Mouse (Mus musculus) liver, embryonic 13.5 days (tissue): ENCODE measurements around the gene Naa80. TPM values are rescaled to one million over a fixed set of nuclear protein-coding genes. Genes with fewer than 3 reads are reported as not detected.
A peak's percentile ranks its signal among the peaks of the same experiment; 100 is the strongest.

ENCODE experiments used
- ATAC-seq: fragments of 200-750 bp; cut with Nextera tagmentation; 2 replicates; pipeline ENCODE4 v1.8.0; 2017; ENCODE audit warnings: low read depth, mild to moderate bottlenecking, moderate number of reproducible peaks, moderate library complexity
- DNase-seq: peaks from one replicate; pipeline ENCODE4 v3.0.0; 2022
- H3K27ac ChIP-seq: fragments of 300-500 bp; sonication (generic); 2 replicates; pipeline ENCODE4 v1.5.1; 2015; ENCODE audit warnings: moderate library complexity, mild to moderate bottlenecking, inconsistent platforms
- H3K27me3 ChIP-seq: fragments of 300-500 bp; sonication (generic); 2 replicates; pipeline ENCODE4 v1.6.1; 2015; ENCODE audit warnings: mild to moderate bottlenecking, inconsistent platforms
- H3K36me3 ChIP-seq: fragments of 300-500 bp; sonication (generic); 2 replicates; pipeline ENCODE4 v1.6.1; 2015; ENCODE audit warnings: mild to moderate bottlenecking, inconsistent platforms
- H3K4me1 ChIP-seq: fragments of 300-500 bp; sonication (generic); replicated peaks from 2 replicates; pipeline ENCODE4 v1.6.1; 2015; ENCODE audit warnings: inconsistent platforms
- H3K4me2 ChIP-seq: fragments of 300-500 bp; sonication (generic); 2 replicates; pipeline ENCODE4 v1.6.1; 2015; ENCODE audit warnings: inconsistent platforms, mild to moderate bottlenecking, moderate library complexity
- H3K4me3 ChIP-seq: fragments of 300-500 bp; sonication (generic); replicated peaks from 2 replicates; pipeline ENCODE4 v1.5.1; 2015; ENCODE audit warnings: mild to moderate bottlenecking, inconsistent platforms
- H3K9ac ChIP-seq: fragments of 300-500 bp; sonication (generic); 2 replicates; pipeline ENCODE4 v1.6.1; 2015; ENCODE audit warnings: mild to moderate bottlenecking, inconsistent platforms
- H3K9me3 ChIP-seq: fragments of 300-500 bp; sonication (generic); replicated peaks from 2 replicates; pipeline ENCODE4 v1.6.1; 2016; ENCODE audit warnings: inconsistent platforms
- whole genome bisulfite sequencing: fragments of 180-500 bp; shearing (Covaris S2); methylation state at CpG from one replicate; pipeline ENCODE4 v1.1.7; 2015; ENCODE audit not compliant: insufficient replicate concordance; 5-methylcytosine and 5-hydroxymethylcytosine counted together
- polyA plus RNA-seq: library from polyadenylated mRNA; unstranded; fragments of >200 nt; fragmentation: Nextera tagmentation; extraction: Ambion mirVana; gene quantifications from 2 replicates; pipeline ENCODE4 v1.2.1, GENCODE M21; 2015

Gene Naa80
- polyA plus RNA-seq, 1 experiment from 2014 or later: 10.5 TPM

DNA sequence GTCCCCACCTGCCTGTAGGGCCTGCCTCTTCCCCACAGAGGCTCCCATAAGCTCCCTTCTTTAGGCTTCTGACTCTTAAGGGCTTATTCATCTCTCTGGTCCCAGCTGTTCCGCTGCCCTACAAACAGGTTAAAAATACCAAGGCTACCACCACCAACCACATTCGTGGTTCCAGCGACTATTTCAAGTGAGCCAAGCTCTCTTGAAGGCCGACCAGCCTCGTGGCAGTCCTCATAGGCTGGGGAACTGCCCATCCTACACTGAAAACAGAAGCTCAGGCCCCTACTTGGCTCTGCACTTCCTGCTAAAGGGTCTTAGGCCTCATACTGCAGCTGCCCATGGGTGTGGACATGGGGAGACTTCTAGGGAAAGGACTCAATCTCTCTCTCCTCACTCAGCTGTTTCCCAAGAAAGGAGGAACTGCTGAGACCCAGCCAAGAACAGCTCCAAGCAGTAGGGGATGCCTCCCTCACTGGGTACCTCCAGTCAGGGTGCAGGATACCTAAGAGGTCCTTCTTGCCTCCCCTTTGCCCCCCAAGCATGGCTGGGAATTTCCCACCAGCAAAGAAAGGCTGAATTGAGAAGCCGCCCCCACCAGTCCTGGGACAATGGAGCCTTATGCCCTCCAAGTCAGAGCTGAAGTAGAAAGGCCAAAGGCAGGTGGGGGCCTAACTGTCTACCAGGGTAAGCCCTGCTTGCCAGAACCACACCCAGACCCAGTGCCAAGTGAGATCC lies 32.9 kb downstream of the Naa80 start:
- Histone ChIP-seq H3K36me3 (peaks cover 29% of the 10 kb centered on the region), H3K27me3 (0 out of 2 replicates have a peak, but pooled peaks cover 4% of the 10 kb centered on the region), H3K4me1 (peaks cover 59% of the 10 kb centered on the region), H3K4me2 (peak overlapping the region; percentile 87), H3K9ac (peak overlapping the region; percentile 80), H3K4me3 (peak overlapping the region; percentile 61; the same call in 1 of the 2 replicates), H3K27ac (peak overlapping the region; percentile 75), H3K9me3 (no peaks in the 10 kb centered on the region)
- 39% methylated on average over 6 of the region's 6 CpGs for WGBS
- DNase-seq: no peak
- no peak for ATAC-seq

DNA sequence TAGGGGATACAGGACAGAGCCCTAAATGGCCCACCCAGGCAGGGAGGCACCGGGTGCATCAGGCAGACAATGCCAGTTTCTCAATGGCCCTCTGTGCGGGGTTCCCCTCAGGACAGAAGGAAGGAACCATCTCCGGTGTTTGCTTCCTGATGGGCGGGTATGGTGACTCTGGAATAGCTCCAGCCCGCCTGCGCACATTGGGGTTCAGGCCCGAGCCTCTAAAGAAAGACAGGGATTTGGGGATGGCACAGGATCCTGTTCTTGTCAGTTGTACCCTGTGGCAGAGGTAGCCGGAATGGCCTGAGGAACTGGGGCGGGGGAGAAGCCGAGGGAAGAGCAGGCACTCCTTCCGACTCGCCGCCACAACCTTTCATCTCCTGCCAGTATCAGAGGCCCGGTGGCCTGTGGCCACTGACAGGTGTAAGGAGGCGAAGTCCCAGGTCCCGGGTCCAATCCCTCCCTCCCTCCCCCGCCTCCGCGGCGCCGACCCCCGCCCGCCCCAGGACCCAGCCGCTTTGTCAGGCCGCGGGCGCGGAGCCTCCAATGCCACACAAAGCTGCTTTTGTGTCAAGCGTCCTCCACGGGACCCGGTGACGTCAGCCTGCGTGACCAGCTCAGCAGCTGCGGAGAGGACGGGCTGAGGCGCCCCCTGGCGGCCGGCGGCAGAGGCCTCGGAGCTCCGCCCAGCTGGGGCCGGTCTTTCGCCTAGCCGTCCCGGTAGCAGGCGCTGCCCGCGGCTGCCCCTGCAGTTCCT lies 33.7 kb downstream of the Naa80 start:
- Histone ChIP-seq H3K27ac (peak overlapping the region; percentile 75), H3K9ac (peak overlapping the region; percentile 80), H3K4me3 (peak overlapping the region; percentile 61), H3K4me1 (peaks cover 52% of the 10 kb centered on the region), H3K27me3 (no peaks in the 10 kb centered on the region), H3K36me3 (peaks cover 37% of the 10 kb centered on the region), H3K9me3 (no peaks in the 10 kb centered on the region), H3K4me2 (peak overlapping the region; percentile 87)
- 6% methylated on average over 47 of the region's 48 CpGs for WGBS
- ATAC-seq (peak; percentile 92), DNase-seq (peak; percentile 98)

DNA sequence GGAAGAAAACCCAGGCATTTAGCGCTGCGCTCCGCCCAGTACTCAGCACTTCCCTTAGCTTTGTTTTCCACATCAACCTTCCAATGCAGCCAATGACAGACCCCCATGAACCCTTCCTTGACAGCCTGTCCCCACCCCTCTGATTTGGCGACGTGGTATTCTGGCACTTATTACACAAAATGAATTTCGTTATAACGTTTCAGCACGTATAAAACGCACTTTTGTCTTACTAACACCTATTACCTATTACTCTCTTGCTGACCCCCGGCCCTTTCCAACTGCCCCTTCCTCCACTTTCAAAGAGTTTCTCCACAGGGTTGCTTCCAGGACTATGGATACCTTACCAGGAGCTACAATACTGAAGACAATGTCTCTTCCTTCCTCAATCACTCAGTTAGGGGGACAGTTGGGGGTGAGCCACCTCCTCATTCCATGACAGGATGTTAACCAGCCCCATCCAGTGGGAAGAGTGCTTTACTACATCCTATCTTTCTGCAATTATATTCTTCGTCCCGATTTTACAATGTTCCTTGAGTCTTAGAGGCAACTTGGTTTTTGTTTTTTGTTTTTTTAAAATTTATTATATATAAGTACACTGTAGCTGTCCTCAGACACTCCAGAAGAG lies 34.4 kb downstream of the Naa80 start:
- Histone ChIP-seq H3K9me3 (no peaks in the 10 kb centered on the region), H3K9ac (peak overlapping the region; percentile 67), H3K36me3 (peaks cover 42% of the 10 kb centered on the region), H3K4me3 (peak overlapping the region; percentile 61), H3K4me1 (peaks cover 47% of the 10 kb centered on the region), H3K4me2 (peak overlapping the region; percentile 87), H3K27me3 (no peaks in the 10 kb centered on the region), H3K27ac (peak overlapping the region; percentile 71)
- DNase-seq: no peak
- 0 out of 2 replicates have a peak, but pooled peaks have one; percentile 2 for ATAC-seq
- 9% methylated on average over 12 of the region's 12 CpGs for WGBS

DNA sequence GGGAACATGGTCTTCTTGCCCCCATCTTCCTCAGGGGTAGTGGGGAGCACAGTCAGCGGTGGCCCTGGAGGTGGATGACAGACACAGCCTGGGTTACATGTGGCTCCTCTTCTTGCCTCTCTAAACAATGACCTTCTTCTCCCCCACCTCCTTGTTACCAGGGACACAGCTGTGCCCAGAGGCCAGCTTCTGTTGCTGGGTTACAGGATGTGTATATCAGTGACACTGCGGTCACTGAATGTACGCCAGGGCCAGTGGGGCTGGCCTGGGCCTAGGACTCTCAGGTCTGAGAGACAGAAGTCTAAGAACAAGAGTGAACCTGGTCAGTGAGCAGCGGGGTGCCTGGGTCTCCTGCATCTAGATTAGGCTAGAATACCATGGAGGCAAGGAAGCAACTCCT lies 36.3 kb downstream of the Naa80 start:
- H3K4me3 ChIP-seq: no peak overlapping the region
- H3K36me3 ChIP-seq: peaks cover 62% of the 10 kb centered on the region
- no peak for DNase-seq
- WGBS: 88% methylated on average over 4 of the region's 4 CpGs
- H3K9me3 ChIP-seq: no peaks in the 10 kb centered on the region
- H3K27me3 ChIP-seq: no peaks in the 10 kb centered on the region
- H3K4me2 ChIP-seq: no peak overlapping the region
- H3K4me1 ChIP-seq: peaks cover 54% of the 10 kb centered on the region
- H3K9ac ChIP-seq: no peak overlapping the region
- no peak overlapping the region for H3K27ac ChIP-seq
- ATAC-seq: no peak

DNA sequence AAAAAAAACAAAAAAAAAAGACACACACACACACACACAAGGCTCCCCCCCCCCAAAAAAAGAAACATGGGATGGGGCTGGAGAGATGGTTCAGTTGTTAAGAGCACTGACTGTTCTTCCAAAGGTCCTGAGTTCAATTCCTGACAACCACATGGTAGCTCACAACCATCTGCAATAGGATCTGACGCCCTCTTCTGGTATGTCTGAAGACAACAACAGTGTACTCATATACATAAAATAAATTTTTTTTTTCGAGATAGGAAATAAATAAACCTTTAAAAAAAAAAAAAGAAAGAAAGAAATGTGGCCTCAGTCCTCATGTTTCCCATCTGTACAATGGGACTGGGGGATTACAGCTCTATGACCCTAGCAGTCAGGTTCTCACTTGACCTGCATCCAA lies 38.8 kb downstream of the Naa80 start:
- Histone ChIP-seq H3K9ac (no peak overlapping the region), H3K4me1 (peaks cover 40% of the 10 kb centered on the region)
- WGBS: 61% methylated on average over 2 of the region's 2 CpGs

DNA sequence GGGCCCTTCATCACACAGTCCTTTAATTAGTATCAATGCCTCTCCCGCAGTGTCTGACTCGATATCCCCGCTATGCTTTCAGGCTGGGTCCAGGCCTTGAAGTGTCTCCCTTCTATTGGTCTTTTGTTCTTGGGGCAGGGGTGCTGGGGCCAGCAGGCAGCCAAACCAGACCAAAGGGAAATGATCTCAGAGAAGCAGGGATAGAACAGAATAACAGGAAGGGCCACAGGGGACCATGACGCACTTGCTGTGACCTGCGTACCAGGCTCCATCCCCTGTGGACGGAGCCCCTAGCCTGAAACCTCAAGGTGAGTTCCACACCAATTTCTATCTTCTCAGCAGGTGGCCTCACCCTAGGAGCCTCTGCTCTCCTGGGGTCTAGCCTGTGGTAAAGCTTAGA lies 39.4 kb downstream of the Naa80 start:
- Histone ChIP-seq H3K4me1 (peaks cover 37% of the 10 kb centered on the region), H3K4me2 (no peak overlapping the region), H3K4me3 (no peak overlapping the region), H3K9me3 (no peaks in the 10 kb centered on the region), H3K9ac (no peak overlapping the region), H3K27me3 (no peaks in the 10 kb centered on the region), H3K36me3 (peaks cover 82% of the 10 kb centered on the region), H3K27ac (peak overlapping the region; percentile 78)
- 87% methylated on average over 6 of the region's 6 CpGs for WGBS
- DNase-seq (no peak), ATAC-seq (no peak)

More for the DNA sequence above, 38.8 kb downstream of the Naa80 start:
- Histone ChIP-seq H3K9me3 (no peaks in the 10 kb centered on the region), H3K27ac (no peak overlapping the region), H3K27me3 (no peaks in the 10 kb centered on the region), H3K36me3 (peaks cover 77% of the 10 kb centered on the region), H3K4me3 (no peak overlapping the region), H3K4me2 (no peak overlapping the region)
- ATAC-seq (no peak), DNase-seq (no peak)

DNA sequence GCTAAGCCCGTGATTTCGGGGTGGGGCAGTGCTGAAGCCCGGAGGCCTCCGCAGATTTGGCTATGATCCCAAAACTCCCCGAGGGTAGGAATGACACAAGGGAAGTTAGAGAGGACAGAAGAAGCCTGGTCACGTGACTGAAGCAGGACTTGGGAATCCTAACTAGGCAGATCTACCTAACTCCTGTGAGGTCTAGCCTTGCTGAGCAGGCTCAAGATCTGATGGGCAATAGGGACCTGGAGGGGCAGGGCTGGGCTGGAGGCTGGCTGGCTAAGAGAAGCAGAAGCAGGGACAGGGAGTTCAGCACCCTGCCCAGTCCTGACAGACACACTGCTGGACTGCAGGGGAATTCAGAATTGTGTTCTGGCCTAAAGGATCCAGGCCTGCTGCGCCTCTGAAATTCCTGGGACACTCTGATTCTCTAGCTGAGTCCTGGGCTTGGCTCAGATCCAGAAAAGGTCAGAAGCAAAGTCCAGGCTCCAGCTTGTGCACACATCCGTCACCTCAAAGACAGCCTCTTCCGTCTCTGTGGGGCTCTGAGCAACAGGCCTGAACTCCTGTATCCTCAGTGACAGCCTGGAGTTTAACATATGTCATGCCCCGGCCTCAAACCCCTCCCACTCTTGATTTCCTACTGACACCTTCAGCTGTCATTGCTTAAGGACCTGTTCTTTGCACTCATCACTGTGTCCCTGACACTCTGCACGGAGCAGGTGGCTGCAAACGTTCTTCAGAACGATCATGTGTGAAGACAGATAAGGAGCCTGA lies 40.3 kb downstream of the Naa80 start:
- H3K4me1 ChIP-seq: peaks cover 36% of the 10 kb centered on the region
- H3K27me3 ChIP-seq: no peaks in the 10 kb centered on the region
- no peak overlapping the region for H3K4me3 ChIP-seq
- DNase-seq (no peak), ATAC-seq (peak; percentile 54)
- peaks cover 87% of the 10 kb centered on the region for H3K36me3 ChIP-seq
- WGBS: 55% methylated on average over 13 of the region's 13 CpGs
- peak overlapping the region; percentile 78 for H3K27ac ChIP-seq
- no peaks in the 10 kb centered on the region for H3K9me3 ChIP-seq
- 0 out of 2 replicates have a peak overlapping the region, but pooled peaks have one; percentile 1 for H3K4me2 ChIP-seq
- H3K9ac ChIP-seq: peak overlapping the region; percentile 41; the same call in 1 of the 2 replicates

DNA sequence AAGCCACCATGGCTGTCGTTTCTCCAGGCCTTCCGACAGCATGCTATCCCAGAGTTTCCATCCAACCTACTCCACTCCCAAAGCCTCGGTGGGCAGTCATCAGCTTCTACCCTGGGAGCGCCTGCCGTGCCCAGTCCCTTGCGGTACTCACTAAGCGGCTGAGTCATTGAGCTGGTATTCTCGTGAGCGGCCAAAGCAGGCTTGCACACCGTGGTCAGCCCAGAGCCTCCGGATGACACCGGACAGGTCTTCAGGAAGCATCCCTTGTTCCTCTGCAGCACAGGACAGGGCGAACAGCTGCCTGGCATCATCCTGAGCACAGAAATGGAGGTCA lies 40.8 kb downstream of the Naa80 start:
- no peak overlapping the region for H3K4me3 ChIP-seq
- no peaks in the 10 kb centered on the region for H3K27me3 ChIP-seq
- DNase-seq (no peak), ATAC-seq (peak; percentile 16)
- no peak overlapping the region for H3K9ac ChIP-seq
- peak overlapping the region; percentile 78 for H3K27ac ChIP-seq
- no peak overlapping the region for H3K4me2 ChIP-seq
- 71% methylated on average over 13 of the region's 13 CpGs for WGBS
- peaks cover 86% of the 10 kb centered on the region for H3K36me3 ChIP-seq
- no peaks in the 10 kb centered on the region for H3K9me3 ChIP-seq
- peaks cover 41% of the 10 kb centered on the region for H3K4me1 ChIP-seq

DNA sequence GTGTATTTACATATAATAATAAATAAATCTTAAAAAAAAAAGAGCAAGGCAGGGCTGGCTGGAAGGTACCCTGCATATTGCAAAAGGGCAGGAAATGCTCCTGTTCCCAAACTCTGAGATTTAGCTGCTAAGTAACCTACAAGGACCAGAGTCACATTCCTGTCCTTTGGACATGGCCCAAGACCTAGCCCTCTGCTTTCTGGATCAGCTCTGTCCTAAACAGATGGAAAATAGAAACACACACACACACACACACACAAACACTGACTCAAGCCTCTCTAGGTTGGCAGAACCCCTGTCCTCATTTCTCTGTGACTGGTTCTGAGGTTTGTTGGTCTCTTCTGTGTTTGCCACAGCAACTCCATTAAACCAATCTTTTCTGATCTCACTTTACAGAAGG lies 42.3 kb downstream of the Naa80 start:
- no peak overlapping the region for H3K9ac ChIP-seq

DNA sequence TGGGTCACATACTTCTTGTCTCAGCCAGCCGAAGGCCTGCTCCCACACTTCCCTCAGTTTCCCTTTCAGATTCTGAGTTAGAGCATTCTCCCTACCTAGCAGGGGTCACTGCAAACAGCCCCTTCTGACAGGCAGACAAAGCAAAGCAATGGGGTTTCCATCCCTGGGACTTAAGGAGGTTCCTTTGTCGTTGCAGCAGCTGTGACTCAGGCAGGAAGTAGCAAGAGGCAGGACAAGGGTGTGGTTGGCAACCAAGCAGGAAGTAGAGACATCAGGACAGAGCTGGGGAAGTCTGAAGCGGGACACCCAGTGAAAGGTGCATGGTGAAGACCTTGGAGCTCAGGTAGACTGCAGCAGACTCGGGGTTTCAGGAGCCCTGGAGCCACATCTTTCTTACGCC lies 45.9 kb downstream of the Naa80 start:
- H3K36me3 ChIP-seq: peaks cover 65% of the 10 kb centered on the region

More for the DNA sequence above, 42.3 kb downstream of the Naa80 start:
- Histone ChIP-seq H3K4me2 (no peak overlapping the region), H3K27me3 (no peaks in the 10 kb centered on the region), H3K4me1 (peaks cover 56% of the 10 kb centered on the region), H3K36me3 (peaks cover 84% of the 10 kb centered on the region), H3K4me3 (no peak overlapping the region), H3K9me3 (no peaks in the 10 kb centered on the region), H3K27ac (no peak overlapping the region)
- no peak for ATAC-seq
- no peak for DNase-seq

DNA sequence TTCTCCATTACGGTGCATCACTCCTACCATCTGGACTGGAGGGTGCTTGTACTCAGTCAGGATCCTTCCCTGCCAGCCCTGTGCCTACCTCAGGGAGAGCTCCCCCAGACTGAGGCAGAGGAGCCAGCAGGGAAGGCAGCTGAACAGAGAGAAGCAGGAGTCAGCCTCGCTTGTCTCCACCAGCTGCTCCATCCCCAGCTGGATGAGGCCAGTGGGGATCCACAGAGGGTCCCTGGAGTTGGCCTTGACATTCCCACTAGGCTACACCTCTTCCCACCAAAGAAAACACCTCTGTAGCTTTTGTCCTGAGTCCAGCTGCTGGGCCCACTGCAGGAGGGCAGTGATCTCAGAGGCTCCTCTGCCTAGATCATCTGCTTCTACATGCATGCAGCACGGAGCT lies 46.3 kb downstream of the Naa80 start:
- H3K36me3 ChIP-seq: peaks cover 64% of the 10 kb centered on the region
- 0 out of 2 replicates have a peak overlapping the region, but pooled peaks have one; percentile 31 for H3K27ac ChIP-seq
- 76% methylated on average over 3 of the region's 3 CpGs for WGBS
- no peaks in the 10 kb centered on the region for H3K27me3 ChIP-seq
- no peak overlapping the region for H3K4me2 ChIP-seq
- H3K4me1 ChIP-seq: peaks cover 74% of the 10 kb centered on the region
- ATAC-seq: no peak
- H3K4me3 ChIP-seq: no peak overlapping the region
- no peaks in the 10 kb centered on the region for H3K9me3 ChIP-seq
- H3K9ac ChIP-seq: peak overlapping the region; percentile 7; the same call in 1 of the 2 replicates
- no peak for DNase-seq

More for the DNA sequence above, 45.9 kb downstream of the Naa80 start:
- DNase-seq (no peak), ATAC-seq (no peak)
- H3K4me2 ChIP-seq: no peak overlapping the region
- no peak overlapping the region for H3K4me3 ChIP-seq
- H3K27me3 ChIP-seq: no peaks in the 10 kb centered on the region
- H3K9ac ChIP-seq: peak overlapping the region; percentile 7; the same call in 1 of the 2 replicates
- H3K27ac ChIP-seq: 0 out of 2 replicates have a peak overlapping the region, but pooled peaks have one; percentile 31
- H3K9me3 ChIP-seq: no peaks in the 10 kb centered on the region
- 47% methylated on average over 5 of the region's 5 CpGs for WGBS
- peaks cover 74% of the 10 kb centered on the region for H3K4me1 ChIP-seq
